Mouse (Mus musculus) gastrocnemius, postnatal 25 days (tissue): ENCODE data around the gene Ssxb5. TPM values are rescaled to one million over a fixed set of nuclear protein-coding genes. Genes with fewer than 3 reads are reported as not detected.
"Not testable (repeated sequence)": the region's sequence is repeated elsewhere in the genome, so short reads cannot be mapped to it uniquely, and the experiment has no call there.

ENCODE experiments used
- DNase-seq: peaks from one replicate; pipeline ENCODE4 v3.0.0; 2022
- long read RNA-seq, 2 experiments: library from polyadenylated mRNA; stranded (forward); transcript quantifications; one replicate each; pipeline ENCODE4 v2.0.0; 2021
- total RNA-seq, 2 experiments: library from RNA; stranded (reverse); gene quantifications; 1 replicate in 1 of 2; 2 replicates in 1 of 2; pipeline ENCODE4 v1.2.3; 2021

The Ssxb5 gene
- not detected for total RNA-seq
- long read RNA-seq, experiment 1 = 0 reads
- long read RNA-seq, experiment 2 = 0 reads

GRCm38 (mm10) chrX:8803391-8803790, at the start of gene Ssxb5:
Ssxb5 (plus strand) TSS chrX:8803691.
- DNase-seq = not testable (repeated sequence)

GRCm38 (mm10) chrX:8832043-8832442, 28.6 kb downstream of the Ssxb5 start:
- no peak for DNase-seq

- no peak for DNase-seq
Measured at GRCm38 (mm10) chrX:8843694-8844093, 40.2 kb downstream of the Ssxb5 start, which contains the start of gene Gm6592. Gm6592 (plus strand) TSS chrX:8843994.

GRCm38 (mm10) chrX:8852486-8852885, 49.0 kb downstream of the Ssxb5 start:
- DNase-seq = no peak

Other genes with a start within 250 kb of the Ssxb5 start
- not detected for gene Ssxb3, start 211.9 kb upstream of the Ssxb5 start, total RNA-seq
- gene Ssxb8, start 112.8 kb upstream of the Ssxb5 start, total RNA-seq = not detected
- not detected for gene Ssx9, start 55.3 kb upstream of the Ssxb5 start, total RNA-seq
- gene Gm6592, start 40.3 kb downstream of the Ssxb5 start, total RNA-seq = not detected
- not detected for gene Gm5751, start 70.6 kb downstream of the Ssxb5 start, total RNA-seq
- gene B630019K06Rik, start 88.7 kb downstream of the Ssxb5 start, total RNA-seq = under 1 TPM; 0.33 to 0.46 TPM
- not detected for gene Fthl17b, start 159.3 kb downstream of the Ssxb5 start, total RNA-seq
- not detected for gene Fthl17c, start 172.9 kb downstream of the Ssxb5 start, total RNA-seq
- gene Fthl17d, start 183.1 kb downstream of the Ssxb5 start, total RNA-seq = not detected
- gene Fthl17e, start 229.8 kb downstream of the Ssxb5 start, total RNA-seq = not detected